Mouse (Mus musculus): ENCODE measurements at regions not wholly inside any gene's neighbourhood (a gene's known extent, or its start where the extent isn't known, plus 50 kb on each side); places are given as distances from the start of the nearest gene placed in this dataset.
"Not testable (repeated sequence)": the region's sequence is repeated elsewhere in the genome, so short reads cannot be mapped to it uniquely, and the experiment has no call there.

DNA sequence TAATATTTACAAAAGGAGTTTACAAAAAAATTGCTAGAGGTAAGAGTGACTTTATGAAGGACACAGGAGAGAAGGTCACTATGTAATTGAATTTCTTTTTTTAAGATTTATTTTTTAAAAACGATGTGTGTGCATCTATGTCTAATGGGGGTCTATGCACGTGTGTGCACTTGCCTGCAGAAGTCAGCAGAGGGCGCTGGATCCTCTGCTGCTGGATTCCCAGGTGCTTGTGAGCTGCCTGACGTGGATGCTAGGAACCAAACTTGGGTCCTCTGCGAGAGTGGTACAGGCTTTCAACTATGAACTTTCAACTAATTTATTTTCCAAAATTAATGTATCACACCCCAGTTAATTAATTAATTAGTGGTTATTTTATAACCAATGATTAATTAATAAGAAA lies 85.0 kb downstream of the Glrx3 start:
- no peak for DNase-seq (ENCODE audit: low spot score)

- no peak for DNase-seq (ENCODE audit: low spot score)
Observed at GRCm38 (mm10) chr7:137533476-137533875, 96.1 kb downstream of the Glrx3 start.

DNA sequence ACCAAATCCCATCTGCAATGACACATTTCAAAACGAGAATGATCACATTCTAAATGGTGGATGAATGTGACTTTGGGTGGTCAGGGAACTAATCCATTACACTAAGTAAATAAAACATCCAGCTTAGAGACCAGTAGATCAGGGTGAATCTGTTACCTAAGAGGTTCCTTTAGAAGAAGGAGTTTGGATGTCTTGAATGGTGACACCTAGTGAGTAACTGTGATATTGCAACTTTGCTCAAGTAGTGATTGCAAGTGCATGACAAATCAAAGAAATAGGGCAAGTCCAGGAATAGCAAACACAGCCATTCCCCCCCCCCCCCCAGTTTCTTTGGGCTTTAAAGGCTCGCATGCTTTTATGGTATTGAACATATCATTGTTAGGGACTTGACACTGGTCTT lies 112.6 kb downstream of the Glrx3 start:
- peak; percentile 76 for DNase-seq (ENCODE audit: low spot score)

GRCm38 (mm10) chr7:137552551-137553198 lies 115.3 kb downstream of the Glrx3 start:
- no peak for DNase-seq (ENCODE audit: low spot score)

DNA sequence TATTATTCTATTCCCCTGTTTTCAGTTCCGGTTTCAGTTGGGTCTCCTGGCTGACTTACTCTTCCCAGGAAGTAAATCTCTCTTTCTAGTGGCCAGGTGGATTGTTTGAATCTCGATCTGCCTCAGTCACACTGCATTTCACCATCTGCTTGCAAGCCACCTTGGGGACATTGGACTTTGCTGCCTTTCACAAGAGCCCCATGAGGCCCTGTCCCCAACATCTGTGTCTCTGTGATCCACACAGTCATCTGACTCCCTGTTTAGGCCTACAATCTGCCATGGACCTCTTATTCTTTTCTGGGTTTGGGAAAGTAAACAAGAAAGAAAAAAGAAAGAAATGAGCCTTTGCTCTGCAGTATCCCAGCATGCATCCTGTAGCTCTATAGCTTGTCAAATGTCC lies 118.1 kb downstream of the Glrx3 start:
- DNase-seq (ENCODE audit: low spot score): no peak

- DNase-seq (ENCODE audit: low spot score): no peak
Observed at GRCm38 (mm10) chr7:137557439-137557838, 120.0 kb downstream of the Glrx3 start.

DNA sequence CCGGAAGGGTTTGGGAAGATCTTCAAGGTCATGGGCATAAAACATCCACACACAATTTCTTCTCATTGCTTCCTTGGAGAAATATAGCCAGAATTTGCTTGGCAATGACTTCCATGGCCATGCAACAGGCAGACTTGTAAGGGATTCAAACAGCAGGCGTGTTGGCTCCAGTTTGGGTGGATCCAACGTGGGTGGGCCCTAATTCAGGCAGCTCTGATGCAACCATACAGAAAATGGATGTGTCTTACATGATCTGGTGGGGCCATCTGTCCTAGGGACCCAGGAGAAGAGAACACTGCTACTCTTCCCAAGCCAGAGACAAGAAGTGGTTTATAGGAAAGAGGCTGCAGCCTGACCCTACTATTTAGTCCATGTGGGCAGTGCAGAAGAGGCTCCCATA lies 121.5 kb downstream of the Glrx3 start:
- DNase-seq (ENCODE audit: low spot score): no peak

GRCm38 (mm10) chr7:137570199-137570598 lies 132.8 kb downstream of the Glrx3 start:
- no peak for DNase-seq (ENCODE audit: low spot score)

- no peak for DNase-seq (ENCODE audit: low spot score)
Observed at GRCm38 (mm10) chr7:137575491-137575890, 138.1 kb downstream of the Glrx3 start.

- DNase-seq (ENCODE audit: low spot score): no peak
Observed at GRCm38 (mm10) chr7:137576251-137576650, 138.8 kb downstream of the Glrx3 start.

- no peak for DNase-seq (ENCODE audit: low spot score)
Observed at GRCm38 (mm10) chr7:137583556-137583955, 146.1 kb downstream of the Glrx3 start.

DNA sequence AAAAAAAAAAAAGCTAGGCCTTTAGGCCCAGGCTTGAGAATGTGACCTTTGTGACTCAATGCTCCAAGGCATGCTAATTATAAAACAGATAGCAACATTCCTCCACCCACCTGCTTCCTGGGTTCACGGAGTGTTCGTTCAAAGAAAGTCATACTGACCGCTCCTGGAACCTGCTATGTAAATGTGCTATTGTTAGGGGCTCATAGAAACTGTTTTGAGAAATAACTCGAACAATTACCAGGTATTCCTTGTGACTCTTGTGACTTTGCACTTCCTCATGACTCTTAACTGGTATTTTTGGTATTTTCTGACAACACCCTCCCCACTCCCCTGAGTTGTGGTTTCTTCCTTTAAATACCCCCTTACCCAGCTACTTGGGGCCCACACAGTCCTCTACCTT lies 147.5 kb downstream of the Glrx3 start:
- not testable (repeated sequence) for DNase-seq (ENCODE audit: low spot score)

- DNase-seq (ENCODE audit: low spot score): peak; percentile 15
Observed at GRCm38 (mm10) chr7:137593570-137593969, 156.2 kb downstream of the Glrx3 start.

GRCm38 (mm10) chr7:137595567-137595966 lies 158.2 kb downstream of the Glrx3 start:
- DNase-seq (ENCODE audit: low spot score): no peak

DNA sequence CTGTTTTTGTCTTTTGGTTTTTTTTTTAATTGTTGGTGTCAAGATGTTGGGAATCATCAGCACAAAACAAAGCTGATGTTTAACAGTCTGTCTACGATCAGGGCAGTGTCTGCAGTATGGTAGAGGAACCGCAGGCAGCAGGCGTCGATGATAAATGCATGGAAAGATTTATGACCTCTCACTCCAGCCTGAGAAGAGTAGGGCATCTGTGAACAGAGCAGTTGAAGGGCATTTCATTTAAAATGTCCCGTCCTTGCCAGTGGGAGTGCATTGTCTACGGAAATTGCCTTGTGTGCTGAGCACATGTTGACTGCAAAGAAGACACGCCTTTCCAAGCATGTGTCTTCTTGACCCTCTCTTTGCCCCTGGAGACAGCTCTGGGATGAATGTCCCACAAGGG lies 158.7 kb downstream of the Glrx3 start:
- DNase-seq (ENCODE audit: low spot score): peak; percentile 43

DNA sequence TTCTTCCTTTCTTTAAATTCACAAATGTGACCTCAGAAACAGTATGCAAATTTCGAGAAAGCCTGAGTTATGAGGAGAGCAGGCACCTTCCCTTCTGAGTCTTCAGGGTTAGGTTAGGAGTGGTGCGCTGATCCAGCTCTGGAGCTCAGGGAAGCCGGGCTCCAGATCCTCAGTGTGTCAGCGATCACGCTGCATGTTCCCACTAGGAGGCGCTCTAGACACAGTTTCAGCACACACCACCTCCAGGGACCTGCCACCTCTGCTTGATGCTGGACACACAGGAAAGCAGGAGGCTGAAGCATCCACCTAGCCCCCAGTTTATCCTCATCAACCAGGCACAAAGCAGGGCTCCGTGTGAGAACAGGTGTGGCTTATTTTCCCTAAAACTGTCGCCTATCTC lies 165.6 kb downstream of the Glrx3 start:
- DNase-seq (ENCODE audit: low spot score): peak; percentile 86

DNA sequence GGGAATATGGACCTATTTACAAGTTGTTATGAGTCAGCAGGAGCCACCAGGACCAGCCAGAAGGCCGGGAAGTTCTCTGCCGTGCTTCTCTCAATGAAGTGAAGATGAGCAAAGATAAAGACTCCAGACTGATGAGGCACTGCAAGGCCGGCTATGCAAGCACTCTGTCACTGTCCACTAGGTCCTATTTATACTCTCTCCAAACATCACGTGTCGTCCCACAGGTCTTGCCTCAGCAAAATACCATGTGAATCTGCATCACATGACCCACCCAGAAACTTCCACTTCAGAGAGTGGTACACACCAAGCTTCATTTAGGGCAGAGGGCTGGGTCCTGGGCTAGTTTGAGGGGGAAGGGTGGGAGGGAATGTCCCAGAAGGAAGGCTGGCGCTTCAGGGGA lies 172.3 kb downstream of the Glrx3 start:
- no peak for DNase-seq (ENCODE audit: low spot score)

DNA sequence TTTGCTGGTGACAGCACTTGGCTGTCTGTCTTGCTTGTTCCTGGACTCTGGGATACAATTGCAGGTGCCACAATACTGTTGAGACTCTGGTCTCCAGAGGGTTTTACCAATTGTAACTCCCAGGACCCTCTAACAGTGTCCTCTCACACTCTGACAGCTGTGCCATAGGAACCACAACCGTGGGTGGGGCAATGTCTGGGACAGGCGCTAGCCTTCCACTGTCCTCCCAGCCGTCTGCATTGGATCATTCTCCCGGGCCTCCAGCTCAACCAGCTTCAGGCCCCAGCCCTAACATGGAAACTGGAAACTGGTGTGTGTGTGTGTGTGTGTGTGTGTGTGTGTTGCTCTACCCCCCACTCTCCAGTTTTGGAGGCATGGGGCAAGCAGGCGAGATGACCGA lies 173.9 kb downstream of the Glrx3 start:
- no peak for DNase-seq (ENCODE audit: low spot score)

- DNase-seq (ENCODE audit: low spot score): no peak
Observed at GRCm38 (mm10) chr7:137611891-137612522, 174.6 kb downstream of the Glrx3 start.

DNA sequence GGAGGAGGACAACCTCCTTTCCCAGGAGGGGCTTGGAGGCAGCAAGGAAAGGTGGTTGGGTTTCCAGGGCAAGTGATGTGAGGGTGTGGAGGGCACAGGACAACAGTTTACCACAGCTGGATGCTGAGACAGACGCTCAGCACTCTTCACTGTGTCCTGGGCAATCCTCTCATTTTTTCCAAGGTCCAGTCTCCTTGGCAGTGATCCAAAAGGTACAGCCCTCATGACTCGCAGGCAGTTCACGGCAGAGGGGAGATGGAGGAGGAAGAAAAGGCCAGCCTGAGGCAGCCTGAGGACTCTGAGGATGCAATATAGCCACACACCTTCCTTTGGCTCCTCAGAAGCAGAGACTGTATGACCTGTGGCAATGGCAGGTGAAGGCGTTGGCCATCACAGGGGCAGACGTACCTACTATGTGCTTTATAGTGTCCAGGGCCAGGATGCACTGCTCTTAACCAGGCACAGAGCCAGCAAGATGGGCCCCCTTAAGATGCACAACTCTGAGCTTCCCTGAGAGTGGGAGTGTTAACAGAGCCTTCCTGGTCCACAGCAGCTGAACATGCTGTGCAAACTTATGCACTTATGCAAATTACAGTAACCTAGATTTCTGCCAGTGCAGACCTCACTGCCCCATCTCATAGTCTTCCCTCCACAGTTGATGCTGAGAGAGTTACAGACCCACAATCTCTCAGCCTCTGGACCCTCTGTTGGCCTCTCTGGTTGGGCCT lies 181.2 kb downstream of the Glrx3 start:
- DNase-seq (ENCODE audit: low spot score): no peak

DNA sequence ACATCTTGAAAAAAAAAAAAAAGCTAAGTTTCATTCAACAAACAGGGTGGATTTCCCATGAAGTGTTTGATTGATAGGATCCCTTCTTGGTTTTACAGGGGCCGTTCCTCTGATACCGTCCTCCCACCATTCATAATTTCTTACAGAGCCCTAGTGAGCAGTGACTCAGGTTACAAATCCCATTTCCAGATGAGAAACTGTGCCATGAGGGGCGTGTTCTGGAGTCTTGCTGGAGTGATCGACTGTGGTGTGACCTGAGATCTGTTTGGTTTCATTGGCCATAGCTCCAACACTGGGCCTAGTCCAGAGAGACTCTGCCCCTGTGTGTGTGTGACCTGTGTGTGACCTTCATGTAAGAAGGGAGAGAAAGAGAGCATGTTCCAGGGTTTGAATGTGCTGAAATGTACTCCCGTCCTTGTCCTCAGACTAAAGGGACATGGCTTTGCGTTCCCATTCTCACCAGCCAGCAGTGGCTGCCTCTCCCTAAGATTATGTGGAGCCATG lies 181.9 kb downstream of the Glrx3 start:
- peak; percentile 50 for DNase-seq (ENCODE audit: low spot score)

- DNase-seq (ENCODE audit: low spot score): no peak
Observed at GRCm38 (mm10) chr7:137628266-137628665, 190.9 kb downstream of the Glrx3 start.

- DNase-seq (ENCODE audit: low spot score): no peak
Observed at GRCm38 (mm10) chr7:137629540-137629939, 192.1 kb downstream of the Glrx3 start.
